Mouse (Mus musculus) C3H10T1/2 (cell line): ENCODE measurements around the gene Rassf1. TPM values are rescaled to one million over a fixed set of nuclear protein-coding genes. Genes with fewer than 3 reads are reported as not detected.

Experiments used
- polyA plus RNA-seq, 2 experiments: library from polyadenylated mRNA; unstranded; fragments of >200 nt; fragmentation: generic; extraction: Trizol; gene quantifications; one replicate each; pipeline ENCODE4 v1.2.1; 2012; ENCODE audit warnings: missing spikeins in 2 of 2

The Rassf1 gene
- 10 to 100 TPM in 1 of 2 experiments, 1 to 10 TPM in 1; 5.5 to 34.0 TPM for polyA plus RNA-seq

GRCm38 (mm10) chr9:107551117-107551889, at the start of gene Rassf1:
TSS of gene Rassf1 (plus strand) at chr9:107551555.

GRCm38 (mm10) chr9:107533791-107534407, 17.5 kb upstream of the Rassf1 start, which contains the start of gene Tmem115:
TSS of gene Tmem115 (plus strand) at chr9:107533945.

GRCm38 (mm10) chr9:107541474-107542351, 9.6 kb upstream of the Rassf1 start, which contains the start of the genes Cyb561d2 and Nprl2:
TSS of gene Cyb561d2 (minus strand) at chr9:107542193.
TSS of gene Nprl2 (plus strand) at chr9:107542226.

GRCm38 (mm10) chr9:107547026-107547425, 4.3 kb upstream of the Rassf1 start, which contains the start of gene Zmynd10:
TSS of gene Zmynd10 (plus strand) at chr9:107547298.

GRCm38 (mm10) chr9:107563029-107563581, 11.8 kb downstream of the Rassf1 start, which contains the start of gene Tusc2:
TSS of gene Tusc2 (plus strand) at chr9:107563255.

GRCm38 (mm10) chr9:107567702-107568319, 16.5 kb downstream of the Rassf1 start, which contains the start of gene Hyal2:
TSS of gene Hyal2 (plus strand) at chr9:107567945.

GRCm38 (mm10) chr9:107576357-107577107, 25.2 kb downstream of the Rassf1 start, which contains the start of gene Hyal1:
TSS of gene Hyal1 (plus strand) at chr9:107576927.

GRCm38 (mm10) chr9:107578587-107578986, 27.2 kb downstream of the Rassf1 start, which contains the start of gene Naa80:
TSS of gene Naa80 (plus strand) at chr9:107578887.

GRCm38 (mm10) chr9:107580501-107581317, 29.4 kb downstream of the Rassf1 start, which contains the start of gene Hyal3:
TSS of gene Hyal3 (plus strand) at chr9:107580818.

GRCm38 (mm10) chr9:107586974-107587832, 35.8 kb downstream of the Rassf1 start, which contains the start of gene Ifrd2:
TSS of gene Ifrd2 (plus strand) at chr9:107587642.

GRCm38 (mm10) chr9:107608741-107609432, 57.5 kb downstream of the Rassf1 start, which contains the start of gene Sema3b:
TSS of gene Sema3b (minus strand) at chr9:107609229.

Other genes starting within 250 kb of the Rassf1 start
- 1 to 10 TPM; 5.8 to 8.9 TPM for gene Hemk1, start 213.2 kb upstream of the Rassf1 start, polyA plus RNA-seq
- gene 6430571L13Rik, start 211.0 kb upstream of the Rassf1 start, polyA plus RNA-seq = under 1 TPM; 0.08 to 0.24 TPM
- gene Cacna2d2, start 151.9 kb upstream of the Rassf1 start, polyA plus RNA-seq = not detected
- gene Tmem115, start 17.6 kb upstream of the Rassf1 start, polyA plus RNA-seq = 10 to 100 TPM; 32.7 to 48.9 TPM
- gene Cyb561d2, start 9.4 kb upstream of the Rassf1 start, polyA plus RNA-seq = 10 to 100 TPM; 29.6 to 37.6 TPM
- gene Nprl2, start 9.3 kb upstream of the Rassf1 start, polyA plus RNA-seq = 10 to 100 TPM in 1 of 2 experiments, 1 to 10 TPM in 1; 9.4 to 26.1 TPM
- gene Zmynd10, start 4.3 kb upstream of the Rassf1 start, polyA plus RNA-seq = 1 to 10 TPM in 1 of 2 experiments, under 1 TPM in 1; 0.35 to 1.9 TPM
- gene Tusc2, start 11.7 kb downstream of the Rassf1 start, polyA plus RNA-seq = 10 to 100 TPM; 17.5 to 22.1 TPM
- gene Hyal2, start 16.4 kb downstream of the Rassf1 start, polyA plus RNA-seq = 10 to 100 TPM; 21.8 to 40.8 TPM
- gene Hyal1, start 25.4 kb downstream of the Rassf1 start, polyA plus RNA-seq = 1 to 10 TPM; 1.3 to 6.7 TPM
- 10 to 100 TPM; 12.6 to 25.8 TPM for gene Naa80, start 27.3 kb downstream of the Rassf1 start, polyA plus RNA-seq
- under 1 TPM; 0.06 to 0.94 TPM for gene Hyal3, start 29.3 kb downstream of the Rassf1 start, polyA plus RNA-seq
- 10 to 100 TPM; 11.2 to 50.5 TPM for gene Ifrd2, start 36.1 kb downstream of the Rassf1 start, polyA plus RNA-seq
- gene Sema3b, start 57.7 kb downstream of the Rassf1 start, polyA plus RNA-seq = 10 to 100 TPM in 1 of 2 experiments, under 1 TPM in 1; 0.61 to 22.1 TPM
- gene Gnai2, start 83.8 kb downstream of the Rassf1 start, polyA plus RNA-seq = 100 to 1,000 TPM; 445 to 604 TPM
- under 1 TPM; 0.01 to 0.11 TPM for gene Slc38a3, start 118.0 kb downstream of the Rassf1 start, polyA plus RNA-seq
- under 1 TPM; 0.19 to 0.22 TPM for gene Gnat1, start 128.2 kb downstream of the Rassf1 start, polyA plus RNA-seq
- gene Sema3f, start 158.9 kb downstream of the Rassf1 start, polyA plus RNA-seq = 10 to 100 TPM in 1 of 2 experiments, 1 to 10 TPM in 1; 8.5 to 52.4 TPM
- 10 to 100 TPM in 1 of 2 experiments, 1 to 10 TPM in 1; 5.9 to 52.6 TPM for gene Rbm5, start 219.4 kb downstream of the Rassf1 start, polyA plus RNA-seq